Mouse (Mus musculus) CH12.LX (cell line): ENCODE measurements at regions not wholly inside any gene's neighbourhood (a gene's known extent, or its start where the extent isn't known, plus 50 kb on each side); places are given as distances from the start of the nearest gene placed in this dataset.

Experiments used
- BHLHE40 ChIP-seq: IDR thresholded peaks from 2 replicates; pipeline ENCODE4 v1.6.1; 2011; ENCODE audit warnings: mild to moderate bottlenecking, low read depth, low read length, improper control_type of control experiment
- CHD1 ChIP-seq: IDR thresholded peaks from 2 replicates; pipeline ENCODE4 v1.6.1; 2012; ENCODE audit warnings: low read depth, low read length, improper control_type of control experiment, inconsistent platforms
- CTCF ChIP-seq, 2 experiments: IDR thresholded peaks in 1 of 2; conservative IDR thresholded peaks in 1 of 2; 2 replicates each; pipeline ENCODE4 v1.5.1; 2011 to 2012; ENCODE audit warnings: low read depth in 2 of 2, low read length in 2 of 2, improper control_type of control experiment in 1 of 2, inconsistent platforms in 1 of 2, mild to moderate bottlenecking in 1 of 2, moderate library complexity in 1 of 2
- E2F4 ChIP-seq: IDR thresholded peaks from 2 replicates; pipeline ENCODE4 v1.6.1; 2011; ENCODE audit warnings: low read depth, low read length, improper control_type of control experiment; ENCODE audit not compliant: insufficient replicate concordance
- EP300 ChIP-seq: IDR thresholded peaks from 2 replicates; pipeline ENCODE4 v1.6.1; 2011; ENCODE audit warnings: low read length, improper control_type of control experiment
- GABPA ChIP-seq: IDR thresholded peaks from 2 replicates; pipeline ENCODE4 v1.6.1; 2012; ENCODE audit warnings: low read depth, low read length, improper control_type of control experiment, inconsistent platforms; ENCODE audit not compliant: insufficient replicate concordance
- JUN ChIP-seq: IDR thresholded peaks from 2 replicates; pipeline ENCODE4 v1.6.1; 2011; ENCODE audit warnings: low read depth, mild to moderate bottlenecking, low read length, improper control_type of control experiment, moderate library complexity; ENCODE audit not compliant: insufficient read depth
- MAFK ChIP-seq: IDR thresholded peaks from 2 replicates; pipeline ENCODE4 v1.6.1; 2011; ENCODE audit warnings: low read length, improper control_type of control experiment; ENCODE audit not compliant: insufficient replicate concordance
- MAZ ChIP-seq: IDR thresholded peaks from 2 replicates; pipeline ENCODE4 v1.6.1; 2012; ENCODE audit warnings: low read depth, mild to moderate bottlenecking, inconsistent platforms, low read length, improper control_type of control experiment, moderate library complexity
- POLR2AphosphoS2 ChIP-seq: IDR thresholded peaks from 2 replicates; pipeline ENCODE4 v1.6.1; 2011; ENCODE audit warnings: low read depth, low read length, improper control_type of control experiment
- SIN3A ChIP-seq: IDR thresholded peaks from 2 replicates; pipeline ENCODE4 v1.6.1; 2012; ENCODE audit warnings: low read length, improper control_type of control experiment, inconsistent platforms
- USF1 ChIP-seq: IDR thresholded peaks from 2 replicates; pipeline ENCODE4 v1.6.1; 2014; ENCODE audit warnings: low read depth, mild to moderate bottlenecking, inconsistent platforms, low read length, improper control_type of control experiment
- ZKSCAN1 ChIP-seq: IDR thresholded peaks from 2 replicates; pipeline ENCODE4 v1.6.1; 2012; ENCODE audit warnings: low read depth, inconsistent platforms, low read length, improper control_type of control experiment, borderline replicate concordance

DNA sequence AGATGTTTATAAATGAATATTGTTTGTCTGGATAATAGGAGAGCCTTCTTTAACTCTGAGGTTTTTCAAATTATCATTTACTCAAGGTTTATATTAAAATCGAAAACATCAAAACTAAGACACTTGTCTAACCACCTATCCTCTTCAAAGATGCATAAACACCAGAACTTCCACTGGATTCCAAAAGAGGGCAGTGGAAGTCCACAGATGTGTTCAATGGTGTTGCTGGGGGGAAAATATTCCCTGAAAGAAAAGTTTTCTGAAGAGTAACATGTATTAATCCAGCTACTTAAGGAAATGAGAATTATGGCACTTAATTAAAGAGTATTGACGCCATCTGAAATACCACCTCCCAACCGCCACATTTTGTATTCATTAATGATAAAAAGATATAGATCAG is 586.9 kb downstream of the Kcnj2 start:
- TF ChIP-seq BHLHE40 (no peak), MAFK (no peak), EP300 (no peak), CTCF (conservative IDR thresholded peaks at IDR 0.05 in 1 of 2, IDR thresholded peaks at IDR 0.05 in 1 of 2; ENCODE audit: low read depth in 2 of 2, low read length in 2 of 2) (peak; percentile 21 to 56; a peak in 2 of 4 replicates), E2F4 (no peak), POLR2AphosphoS2 (no peak), JUN (no peak), CHD1 (no peak), SIN3A (no peak), MAZ (no peak), USF1 (no peak), GABPA (no peak), ZKSCAN1 (no peak)
